8 mouse cellular contexts compared by ENCODE assay signal in the genomic region with DNA sequence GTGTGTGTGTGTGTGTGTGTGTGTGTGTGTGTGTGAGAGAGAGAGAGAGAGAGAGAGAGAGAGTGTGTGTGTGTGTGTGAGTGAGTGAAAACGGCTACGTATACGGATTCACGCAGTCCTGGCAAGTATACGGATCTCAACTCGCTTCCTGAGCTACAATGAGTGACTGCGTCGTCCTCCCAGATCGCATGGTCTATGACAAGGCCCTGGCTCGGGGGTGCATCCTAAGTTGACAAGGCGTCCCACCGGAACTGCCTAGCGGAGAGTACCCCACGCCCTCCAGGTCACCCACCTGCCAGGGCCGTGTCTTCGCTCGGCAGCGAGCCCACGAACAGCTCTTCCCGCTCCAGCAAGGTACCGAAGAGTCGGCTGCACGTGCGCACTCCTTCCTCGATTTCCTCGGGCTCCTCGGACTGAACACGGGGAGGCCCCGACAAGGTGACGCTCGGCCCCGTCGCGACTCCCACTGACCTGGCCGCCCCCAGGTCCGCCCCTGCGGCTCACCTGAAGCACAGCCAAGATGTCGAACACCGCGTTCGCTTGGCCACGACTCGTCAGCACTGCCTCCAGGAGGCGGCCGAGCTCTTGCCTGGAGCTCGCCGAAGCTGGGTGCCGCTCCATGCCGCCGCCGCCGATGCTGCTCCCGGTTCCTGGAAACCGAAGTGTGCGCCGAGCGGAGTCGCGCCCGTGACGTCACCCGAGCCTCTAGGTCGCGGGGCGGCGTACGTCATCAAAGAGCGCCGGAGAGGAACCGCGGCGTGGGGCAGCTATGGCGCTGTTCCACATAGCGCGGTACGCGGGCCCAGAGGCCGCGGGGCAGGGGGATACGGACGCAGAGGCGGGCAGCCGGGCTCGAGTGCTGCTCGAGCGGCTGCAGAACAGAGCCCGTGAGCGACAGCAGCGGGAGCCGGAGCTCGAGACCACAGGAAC. TPM values are rescaled to one million over a fixed set of nuclear protein-coding genes. Genes with fewer than 3 reads are reported as not detected.
DNase-seq lines count a peak whose midpoint lies in the region; ATAC-seq and TF ChIP-seq lines count a peak whose summit lies in the region.

TSS of gene Noc4l (minus strand) at position 699 of the 930 bp plus-strand sequence.
TSS of gene Ddx51 (plus strand) at position 733 of the 930 bp plus-strand sequence.

- H3K36me3 ChIP-seq in forebrain, embryonic 10.5 days (replicated peaks), result peaks cover 78% of the 10 kb centered on the region
- H3K36me3 ChIP-seq in heart, embryonic 15.5 days, result peaks cover 71% of the 10 kb centered on the region
- peaks cover 34% of the 10 kb centered on the region for H3K36me3 ChIP-seq in liver, embryonic 14.5 days (replicated peaks; ENCODE audit: control insufficient read depth, insufficient read depth, low read depth)
- peaks cover 23% of the 10 kb centered on the region for H3K36me3 ChIP-seq in neural tube, embryonic 11.5 days (ENCODE audit: control insufficient read depth, insufficient read depth, low read length)
- peaks cover 30% of the 10 kb centered on the region for H3K36me3 ChIP-seq in stomach, postnatal 0 days (ENCODE audit: control insufficient read depth, insufficient read depth, low read length)

- H3K4me3 ChIP-seq in forebrain, embryonic 10.5 days, result peak within 1 kb of the TSS; percentile 97
- H3K4me3 ChIP-seq in heart, embryonic 15.5 days, result peak within 1 kb of the TSS; percentile 85
- peak within 1 kb of the TSS; percentile 90 to 99 for H3K4me3 ChIP-seq in liver, embryonic 14.5 days (ENCODE audit: insufficient read depth in 1 of 2, low read depth in 2 of 2, low read length in 2 of 2)
- peak within 1 kb of the TSS; percentile 99 for H3K4me3 ChIP-seq in neural tube, embryonic 11.5 days (ENCODE audit: low read depth, low read length)
- H3K4me3 ChIP-seq in stomach, postnatal 0 days (ENCODE audit: low read depth, low read length), result peak within 1 kb of the TSS; percentile 99

- peak within 1 kb of the TSS; percentile 98 for H3K4me2 ChIP-seq in heart, embryonic 15.5 days
- peak within 1 kb of the TSS; percentile 94 for H3K4me2 ChIP-seq in liver, embryonic 14.5 days (ENCODE audit: low read depth)
- H3K4me2 ChIP-seq in neural tube, embryonic 11.5 days (ENCODE audit: low read depth), result peak within 1 kb of the TSS; percentile 87
- H3K4me2 ChIP-seq in stomach, postnatal 0 days (replicated peaks; ENCODE audit: low read depth), result peak within 1 kb of the TSS; percentile 98

- 1% methylated on average over 91 of the region's 91 CpGs for whole genome bisulfite sequencing in forebrain, embryonic 10.5 days
- WGBS in heart, embryonic 15.5 days, result 1% methylated on average over 91 of the region's 91 CpGs
- WGBS in liver, embryonic 14.5 days (ENCODE audit: insufficient replicate concordance), result under 1% methylated on average over 91 of the region's 91 CpGs
- under 1% methylated on average over 90 of the region's 91 CpGs for WGBS in neural tube, embryonic 11.5 days
- WGBS in stomach, postnatal 0 days, result under 1% methylated on average over 90 of the region's 91 CpGs

- peaks cover 22% of the 10 kb centered on the region for H3K4me1 ChIP-seq in forebrain, embryonic 10.5 days
- H3K4me1 ChIP-seq in heart, embryonic 15.5 days (replicated peaks), result peaks cover 16% of the 10 kb centered on the region
- H3K4me1 ChIP-seq in liver, embryonic 14.5 days (replicated peaks; ENCODE audit: control insufficient read depth in 2 of 2, insufficient read depth in 2 of 2, low read length in 1 of 2), result peaks cover 0 to 9% of the 10 kb centered on the region in 2 experiments; a peak in 3 of 4 replicates
- peaks cover 6% of the 10 kb centered on the region for H3K4me1 ChIP-seq in neural tube, embryonic 11.5 days (ENCODE audit: control insufficient read depth, insufficient read depth, low read length)
- H3K4me1 ChIP-seq in stomach, postnatal 0 days (replicated peaks; ENCODE audit: control insufficient read depth, insufficient read depth), result 0 out of 2 replicates have a peak, but pooled peaks cover 2% of the 10 kb centered on the region

- H3K9me3 ChIP-seq in forebrain, embryonic 10.5 days, result no peaks in the 10 kb centered on the region
- H3K9me3 ChIP-seq in heart, embryonic 15.5 days (replicated peaks), result no peaks in the 10 kb centered on the region
- no peaks in the 10 kb centered on the region for H3K9me3 ChIP-seq in liver, embryonic 14.5 days (ENCODE audit: control insufficient read depth, low read length)
- no peaks in the 10 kb centered on the region for H3K9me3 ChIP-seq in neural tube, embryonic 11.5 days (ENCODE audit: control insufficient read depth, low read length)
- no peaks in the 10 kb centered on the region for H3K9me3 ChIP-seq in stomach, postnatal 0 days (ENCODE audit: control insufficient read depth, low read length)

- TF ChIP-seq CTCF in liver, embryonic 14.5 days (IDR thresholded peaks at IDR 0.05; ENCODE audit: low read depth), result peak; percentile 42
- peak; percentile 27; the same call in 1 of the 2 replicates for TF ChIP-seq CTCF in stomach, postnatal 0 days (IDR thresholded peaks at IDR 0.05; ENCODE audit: low read depth)

- H3K27me3 ChIP-seq in forebrain, embryonic 10.5 days (ENCODE audit: poor library complexity, severe bottlenecking), result no peaks in the 10 kb centered on the region
- no peaks in the 10 kb centered on the region for H3K27me3 ChIP-seq in heart, embryonic 15.5 days
- no peaks in the 10 kb centered on the region for H3K27me3 ChIP-seq in liver, embryonic 14.5 days (ENCODE audit: control insufficient read depth, insufficient read depth, low read length)
- no peaks in the 10 kb centered on the region for H3K27me3 ChIP-seq in neural tube, embryonic 11.5 days (ENCODE audit: control insufficient read depth, insufficient read depth, low read length)
- no peaks in the 10 kb centered on the region for H3K27me3 ChIP-seq in stomach, postnatal 0 days (ENCODE audit: control insufficient read depth, insufficient read depth, low read length)

- TF ChIP-seq EP300 in liver, embryonic 14.5 days (IDR thresholded peaks at IDR 0.05; ENCODE audit: low read depth), result no peak
- no peak for TF ChIP-seq EP300 in stomach, postnatal 0 days (optimal IDR thresholded peaks at IDR 0.05)

- peak; percentile 90 to 93 for DNase-seq in CD8-positive naive resting alpha-beta T cell, adult 2 months (ENCODE audit: low read depth in 2 of 2, low spot score in 2 of 2)
- DNase-seq in c-Kit-positive CD71-negative TER-119-negative erythroid progenitor cells, embryonic 14.5 days (ENCODE audit: low read depth), result peak; percentile 96
- peak; percentile 93 for DNase-seq in forebrain, embryonic 10.5 days (ENCODE audit: extremely low spot score, low spot score)
- DNase-seq in kidney, postnatal 25 days, result peak; percentile 97 to 98
- DNase-seq in liver, embryonic 14.5 days (ENCODE audit: low read depth in 3 of 3, low spot score in 3 of 3), result peak; percentile 90 to 91 (median 90)
- peak; percentile 97 for DNase-seq in neural tube, embryonic 11.5 days (ENCODE audit: low spot score)
- peak; percentile 96 for DNase-seq in stomach, postnatal 0 days (ENCODE audit: low spot score)

- peak within 1 kb of the TSS; percentile 85 for H3K27ac ChIP-seq in forebrain, embryonic 10.5 days
- H3K27ac ChIP-seq in heart, embryonic 15.5 days, result no peak within 1 kb of the TSS
- H3K27ac ChIP-seq in liver, embryonic 14.5 days, result peak within 1 kb of the TSS; percentile 39; the same call in 1 of the 2 replicates
- H3K27ac ChIP-seq in neural tube, embryonic 11.5 days (ENCODE audit: low read depth, low read length), result no peak within 1 kb of the TSS
- peak within 1 kb of the TSS; percentile 56; the same call in 1 of the 2 replicates for H3K27ac ChIP-seq in stomach, postnatal 0 days (replicated peaks)

- ATAC-seq in heart, embryonic 15.5 days (replicated peaks; ENCODE audit: insufficient number of reproducible peaks, insufficient read depth, low FRiP score, low read depth), result peak; percentile 88
- ATAC-seq in liver, embryonic 14.5 days (ENCODE audit: insufficient read depth), result peak; percentile 86
- peak; percentile 77 for ATAC-seq in neural tube, embryonic 11.5 days (ENCODE audit: insufficient read depth, low FRiP score, low TSS enrichment)
- ATAC-seq in stomach, postnatal 0 days (ENCODE audit: low FRiP score, low TSS enrichment), result peak; percentile 90

- peak within 1 kb of the TSS; percentile 93 for H3K9ac ChIP-seq in heart, embryonic 15.5 days
- peak within 1 kb of the TSS; percentile 90 for H3K9ac ChIP-seq in liver, embryonic 14.5 days (replicated peaks)
- H3K9ac ChIP-seq in neural tube, embryonic 11.5 days (ENCODE audit: low read length), result peak within 1 kb of the TSS; percentile 81
- H3K9ac ChIP-seq in stomach, postnatal 0 days (ENCODE audit: low read length), result peak within 1 kb of the TSS; percentile 92

RNA-seq across cellular contexts. Expression of gene Noc4l, which starts in this region (rescaled TPM):
- 100 and 102 TPM in 2 replicates for polyA plus RNA-seq in forebrain, embryonic 10.5 days (2016; fragmentation: Nextera tagmentation; extraction: Ambion mirVana)
- 24.1 and 39.4 TPM in 2 replicates for polyA plus RNA-seq in heart, embryonic 15.5 days (2015; fragmentation: Nextera tagmentation; extraction: Ambion mirVana)
- polyA plus RNA-seq in liver, embryonic 14.5 days (2012; rRNA removed), result 56.0 and 61.8 TPM in 2 replicates
- 36.9 and 40.3 TPM in 2 replicates for polyA plus RNA-seq in liver, embryonic 14.5 days (2014; fragmentation: Nextera tagmentation; extraction: Ambion mirVana)
- 59.4 and 61.6 TPM in 2 replicates for polyA plus RNA-seq in neural tube, embryonic 11.5 days (2014; fragmentation: Nextera tagmentation; extraction: Ambion mirVana)
- 24.1 and 25.9 TPM in 2 replicates for polyA plus RNA-seq in stomach, postnatal 0 days (2015; fragmentation: Nextera tagmentation; extraction: Ambion mirVana)

RNA-seq across cellular contexts. Expression of gene Ddx51, which starts in this region (rescaled TPM):
- polyA plus RNA-seq in forebrain, embryonic 10.5 days (2016; fragmentation: Nextera tagmentation; extraction: Ambion mirVana), result 30.3 and 31.4 TPM in 2 replicates
- polyA plus RNA-seq in heart, embryonic 15.5 days (2015; fragmentation: Nextera tagmentation; extraction: Ambion mirVana), result 11.2 and 11.8 TPM in 2 replicates
- polyA plus RNA-seq in liver, embryonic 14.5 days (2012; rRNA removed), result 6.8 and 9.1 TPM in 2 replicates
- polyA plus RNA-seq in liver, embryonic 14.5 days (2014; fragmentation: Nextera tagmentation; extraction: Ambion mirVana), result 9.2 and 13.4 TPM in 2 replicates
- polyA plus RNA-seq in neural tube, embryonic 11.5 days (2014; fragmentation: Nextera tagmentation; extraction: Ambion mirVana), result 38.0 and 39.8 TPM in 2 replicates
- 7.7 and 10.0 TPM in 2 replicates for polyA plus RNA-seq in stomach, postnatal 0 days (2015; fragmentation: Nextera tagmentation; extraction: Ambion mirVana)

Comparison
In these comparisons a context has a peak if more than half of its experiments do, and no peak if none do; other contexts are left out.
1. H3K27ac ChIP-seq: peak in forebrain, embryonic 10.5 days (single experiment), liver, embryonic 14.5 days (single experiment) and stomach, postnatal 0 days (single experiment); none in heart, embryonic 15.5 days (single experiment) and neural tube, embryonic 11.5 days (single experiment).
2. Peak in every context shown above with its lines, with median percentiles within 50 percentile points of each other: DNase-seq, H3K4me3 ChIP-seq, ATAC-seq, H3K4me2 ChIP-seq and H3K9ac ChIP-seq.